Mouse (Mus musculus) embryonic fibroblast, embryonic 13.5 days (primary cell): ENCODE data around the gene March11.

Experiments used
- CTCF ChIP-seq: IDR thresholded peaks from 2 replicates; pipeline ENCODE4 v1.5.1; 2011; ENCODE audit warnings: mild to moderate bottlenecking, control low read depth, low read length, moderate library complexity, borderline replicate concordance; ENCODE audit not compliant: insufficient read depth
- POLR2A ChIP-seq: IDR thresholded peaks from 2 replicates; pipeline ENCODE4 v1.6.1; 2011; ENCODE audit warnings: low read depth, mild to moderate bottlenecking, control low read depth, low read length, moderate library complexity

DNA sequence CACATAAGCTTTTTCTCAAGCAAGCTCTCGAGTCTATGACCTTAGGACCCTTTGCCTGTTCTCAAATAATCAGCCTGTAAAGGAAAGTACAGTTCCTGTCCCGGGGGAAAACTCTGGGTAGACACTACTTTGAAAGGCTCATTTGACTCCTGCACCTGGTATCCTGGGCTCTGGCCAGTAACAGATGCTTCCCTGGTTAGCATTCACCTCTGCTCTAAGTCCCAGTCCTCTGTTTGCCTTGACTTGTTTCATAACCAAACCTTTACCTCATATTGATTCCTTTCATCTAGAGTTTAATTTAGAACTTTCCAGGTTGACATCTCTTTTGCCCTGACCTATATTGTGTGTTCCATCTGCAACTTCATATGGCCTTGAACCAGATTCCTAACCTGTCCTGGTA lies 68.5 kb downstream of the March11 start:
- TF ChIP-seq POLR2A (no peak), CTCF (no peak)
